Mouse (Mus musculus) T-cell, adult 66 days (primary cell): ENCODE results near the gene G6pc. TPM values are rescaled to one million over a fixed set of nuclear protein-coding genes. Genes with fewer than 3 reads are reported as not detected.

Source experiments
- total RNA-seq, 2 experiments: library from RNA; stranded (reverse); gene quantifications; 3 replicates in 1 of 2; 4 replicates in 1 of 2; pipeline ENCODE4 v1.2.4; 2023

Gene G6pc
- total RNA-seq: not detected

DNA sequence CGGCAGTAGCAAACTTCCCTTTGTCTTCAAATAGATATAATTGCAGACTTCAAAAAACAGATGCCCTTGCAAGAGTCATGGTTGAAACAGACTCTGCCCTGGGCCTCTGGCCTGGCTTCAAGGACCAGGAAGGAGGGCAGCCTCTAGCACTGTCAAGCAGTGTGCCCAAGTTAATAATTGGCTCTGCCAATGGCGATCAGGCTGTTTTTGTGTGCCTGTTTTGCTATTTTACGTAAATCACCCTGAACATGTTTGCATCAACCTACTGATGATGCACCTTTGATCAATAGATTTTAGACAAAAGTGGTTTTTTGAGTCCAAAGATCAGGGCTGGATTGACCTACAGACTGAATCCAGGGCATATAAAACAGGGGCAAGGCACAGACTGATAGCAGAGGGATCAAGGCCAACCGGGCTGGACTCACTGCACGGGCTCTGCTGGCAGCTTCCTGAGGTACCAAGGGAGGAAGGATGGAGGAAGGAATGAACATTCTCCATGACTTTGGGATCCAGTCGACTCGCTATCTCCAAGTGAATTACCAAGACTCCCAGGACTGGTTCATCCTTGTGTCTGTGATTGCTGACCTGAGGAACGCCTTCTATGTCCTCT, at the start of gene G6pc:
Gene G6pc, plus strand, starts transcription at position 236 of the 610 bp plus-strand sequence.

DNA sequence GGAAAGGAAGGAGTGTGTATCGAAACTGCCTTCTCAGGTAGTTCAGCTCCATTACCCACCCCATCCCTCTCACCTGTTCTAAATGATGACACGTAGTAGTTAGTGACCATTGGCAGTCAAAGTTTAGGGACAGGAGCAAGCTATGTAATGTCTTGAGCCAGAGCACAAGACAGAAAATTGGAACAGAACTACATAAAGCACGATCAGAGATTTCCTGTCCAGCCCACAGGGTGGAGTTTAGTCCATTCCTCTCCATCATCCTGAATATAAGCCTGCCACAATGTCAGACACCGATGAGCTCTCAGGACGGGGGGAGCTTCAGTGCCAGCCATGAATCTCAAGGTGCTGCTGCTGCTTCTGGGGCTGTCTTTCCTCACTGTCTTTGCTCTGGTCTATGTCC, 42.6 kb upstream of the G6pc start, which contains the start of gene Aoc2:
Gene Aoc2, plus strand, starts transcription at position 301 of the 400 bp plus-strand sequence.

DNA sequence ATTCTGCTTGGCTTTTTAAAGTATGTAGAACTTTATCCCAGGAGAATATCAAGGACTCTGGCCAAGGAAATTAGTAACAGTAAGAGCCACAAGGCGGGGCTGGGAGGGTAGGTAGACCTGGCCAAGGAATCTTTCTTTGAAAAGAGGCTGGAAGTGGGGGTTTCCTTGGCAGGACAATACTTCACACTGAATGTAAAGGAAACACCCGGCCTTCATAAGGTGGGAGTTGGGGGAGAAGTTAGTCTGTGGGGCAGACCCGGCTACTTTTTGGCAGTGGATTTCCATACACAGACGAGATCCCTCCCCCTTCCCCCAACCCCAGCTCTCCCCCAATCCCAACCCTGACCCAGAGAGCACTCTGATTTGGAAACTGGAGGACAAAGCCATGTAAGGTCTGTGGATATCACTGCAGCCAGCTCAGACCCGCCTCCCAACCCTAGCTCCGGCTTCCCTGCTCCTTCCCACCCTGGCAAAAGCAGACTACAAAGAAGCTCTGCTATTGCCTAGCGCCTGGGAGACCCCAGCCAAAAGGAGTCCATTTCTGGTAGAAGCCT, 36.9 kb upstream of the G6pc start, which contains the start of gene Aoc3:
Gene Aoc3, plus strand, starts transcription at position 235 of the 554 bp plus-strand sequence.

DNA sequence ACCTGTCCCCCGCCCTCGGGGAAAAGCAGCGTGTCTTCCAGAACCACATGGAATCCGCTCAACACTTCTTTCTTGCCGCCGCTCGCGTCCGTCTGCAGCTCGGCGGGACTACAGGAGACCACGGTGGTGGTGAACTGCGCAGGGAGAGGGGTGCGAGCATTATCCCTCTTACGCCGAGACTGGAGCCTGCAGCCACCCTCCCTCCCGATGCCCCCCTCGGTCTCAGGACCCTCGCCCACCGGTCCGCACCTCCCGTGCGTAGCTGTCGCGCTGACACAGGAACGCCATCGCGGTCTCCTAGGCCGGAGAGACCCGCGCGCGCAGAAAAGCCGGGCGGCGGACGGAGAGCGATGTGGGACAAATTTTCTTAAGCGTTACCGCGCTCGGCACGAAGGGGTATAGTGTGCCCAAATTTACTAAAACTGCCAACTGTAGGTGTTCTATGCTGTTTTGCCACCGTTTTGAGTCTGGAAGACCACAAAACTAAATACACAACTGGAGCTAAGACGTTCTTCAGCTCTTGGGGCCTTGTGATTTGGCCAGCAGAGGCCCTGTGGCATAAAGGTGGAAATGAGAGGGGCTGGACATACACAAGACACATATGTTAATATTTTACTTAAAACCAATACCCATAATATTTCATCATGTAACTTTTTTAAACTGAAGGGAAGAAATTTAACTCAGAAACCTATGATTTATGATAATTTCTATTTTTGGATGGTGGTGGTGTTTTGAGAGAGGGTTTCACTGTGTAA, 49.9 kb downstream of the G6pc start, which contains the start of gene Aarsd1:
Gene Aarsd1, minus strand, starts transcription at position 515 of the 755 bp plus-strand sequence.

DNA sequence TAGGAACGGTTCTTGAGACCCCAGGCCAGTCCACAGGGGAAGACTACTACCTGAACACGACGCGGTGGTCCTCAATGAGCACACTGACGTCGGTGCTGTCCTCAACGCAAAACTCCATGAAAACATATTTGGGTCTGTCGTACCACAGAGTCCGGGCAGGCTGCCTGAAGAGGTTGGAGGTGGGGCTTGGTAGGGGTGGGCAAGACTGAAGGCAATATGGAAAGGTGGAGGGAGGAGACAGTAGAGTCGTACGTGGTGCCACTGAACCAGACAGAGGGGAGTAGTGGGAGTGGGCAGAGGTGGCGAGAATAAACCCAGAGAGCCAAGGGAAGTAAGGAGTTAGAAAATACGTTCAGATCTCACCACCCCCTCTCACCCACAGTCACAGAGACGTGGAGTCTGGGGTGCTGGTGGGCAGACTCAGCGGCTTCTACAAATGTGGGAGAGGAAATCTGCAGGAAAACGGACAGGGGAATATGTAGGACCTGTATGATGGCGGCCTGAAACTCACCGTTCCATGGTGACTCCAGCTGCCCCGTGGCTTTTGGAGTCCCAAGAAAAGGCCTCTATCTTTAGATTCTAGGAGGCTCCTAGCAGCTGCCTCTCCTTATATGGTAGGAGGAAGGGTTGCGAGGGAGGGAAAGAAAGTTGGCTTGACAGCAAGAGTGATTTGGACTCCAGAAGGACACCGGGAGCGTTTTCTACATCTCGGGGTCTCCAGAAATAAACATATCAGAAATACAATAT, 56.9 kb downstream of the G6pc start, which contains the start of gene Gm27029:
Gene Gm27029, minus strand, starts transcription at position 692 of the 747 bp plus-strand sequence.

DNA sequence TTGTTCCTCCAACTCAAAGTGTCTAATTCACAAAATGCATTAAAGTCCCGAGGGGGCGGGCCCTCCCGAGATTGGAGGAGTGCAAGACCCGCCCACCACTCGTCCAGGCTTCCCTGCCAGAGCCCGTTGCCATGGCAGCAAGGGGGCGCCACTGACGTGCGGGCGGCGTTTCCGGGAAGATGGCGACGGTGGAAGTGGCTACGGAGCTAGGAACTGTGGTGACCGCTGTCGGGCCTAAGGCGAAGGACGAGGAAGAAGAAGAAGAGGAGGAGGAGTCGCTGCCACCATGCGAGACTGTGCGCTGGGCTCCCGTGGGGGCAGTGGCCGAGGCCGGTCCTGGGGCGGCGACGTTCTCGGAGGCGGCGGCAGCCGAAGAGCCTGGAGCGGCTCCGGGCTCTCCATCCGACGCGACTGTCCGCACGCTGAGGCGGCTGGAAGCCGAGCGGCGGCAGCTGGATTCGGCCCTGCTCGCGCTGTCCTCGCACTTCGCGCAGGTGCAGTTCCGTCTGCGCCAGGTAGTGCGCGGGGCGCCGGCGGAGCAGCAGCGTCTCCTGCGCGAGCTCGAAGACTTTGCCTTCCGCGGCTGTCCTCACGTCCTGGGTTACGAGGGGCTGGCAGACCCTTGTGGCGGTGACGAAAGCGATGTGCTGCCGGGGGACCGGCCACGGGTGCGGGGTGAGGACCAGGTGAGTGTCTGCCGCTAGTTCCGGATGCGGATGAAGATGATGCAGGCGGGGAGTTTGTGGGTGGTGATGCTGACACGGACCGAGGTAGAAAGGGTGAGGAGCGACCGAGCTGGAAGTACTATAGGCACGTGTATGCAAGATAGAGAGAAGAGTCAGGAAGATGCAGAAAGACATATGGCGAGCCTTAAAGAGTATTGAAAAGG, 57.8 kb downstream of the G6pc start, which contains the start of the genes Rundc1 and Ptges3l:
Gene Rundc1, plus strand, starts transcription at position 161 of the 889 bp plus-strand sequence.
Gene Ptges3l, minus strand, starts transcription at position 409 of the 889 bp plus-strand sequence.

Other genes starting within 250 kb of the G6pc start
- 10 to 100 TPM; 80.7 to 89.4 TPM for gene Retreg3, start 247.7 kb upstream of the G6pc start, total RNA-seq
- gene Tubg1, start 247.6 kb upstream of the G6pc start, total RNA-seq: 10 to 100 TPM; 16.2 to 19.9 TPM
- gene Tubg2, start 211.7 kb upstream of the G6pc start, total RNA-seq: 1 to 10 TPM; 2.3 to 2.7 TPM
- under 1 TPM; 0.24 to 0.44 TPM for gene Cntnap1, start 197.0 kb upstream of the G6pc start, total RNA-seq
- gene Plekhh3, start 196.2 kb upstream of the G6pc start, total RNA-seq: 1 to 10 TPM in 1 of 2 experiments, under 1 TPM in 1; 0.73 to 1.1 TPM
- gene Ccr10, start 192.1 kb upstream of the G6pc start, total RNA-seq: 1 to 10 TPM in 1 of 2 experiments, under 1 TPM in 1; 0.44 to 1.5 TPM
- 10 to 100 TPM; 89.4 to 98.1 TPM for gene Ezh1, start 141.1 kb upstream of the G6pc start, total RNA-seq
- not detected for gene Ramp2, start 121.5 kb upstream of the G6pc start, total RNA-seq
- gene Vps25, start 113.9 kb upstream of the G6pc start, total RNA-seq: 10 to 100 TPM; 62.5 to 71.6 TPM
- 1 to 10 TPM; 1.2 to 1.8 TPM for gene Wnk4, start 107.0 kb upstream of the G6pc start, total RNA-seq
- gene Cntd1, start 88.5 kb upstream of the G6pc start, total RNA-seq: not detected
- gene Coa3, start 88.4 kb upstream of the G6pc start, total RNA-seq: 10 to 100 TPM; 38.7 to 39.1 TPM
- gene Becn1, start 65.3 kb upstream of the G6pc start, total RNA-seq: 100 to 1,000 TPM; 207 to 215 TPM
- gene Psme3, start 51.3 kb upstream of the G6pc start, total RNA-seq: 100 to 1,000 TPM; 126 to 147 TPM
- gene Aoc2, start 42.5 kb upstream of the G6pc start, total RNA-seq: 10 to 100 TPM; 23.2 to 25.3 TPM
- 1 to 10 TPM in 1 of 2 experiments, under 1 TPM in 1; 0.73 to 1.1 TPM for gene Aoc3, start 37.0 kb upstream of the G6pc start, total RNA-seq
- gene Aarsd1, start 50.1 kb downstream of the G6pc start, total RNA-seq: 10 to 100 TPM; 23.3 to 30.8 TPM
- gene Gm27029, start 57.2 kb downstream of the G6pc start, total RNA-seq: 1 to 10 TPM in 1 of 2 experiments, under 1 TPM in 1; 0.90 to 1.3 TPM
- gene Rundc1, start 57.5 kb downstream of the G6pc start, total RNA-seq: 10 to 100 TPM; 25.2 to 27.6 TPM
- gene Ptges3l, start 57.8 kb downstream of the G6pc start, total RNA-seq: 1 to 10 TPM; 5.3 to 8.5 TPM
- 100 to 1,000 TPM; 134 to 149 TPM for gene Rpl27, start 74.7 kb downstream of the G6pc start, total RNA-seq
- 10 to 100 TPM; 69.1 to 70.5 TPM for gene Ifi35, start 80.8 kb downstream of the G6pc start, total RNA-seq
- gene Rnd2, start 97.4 kb downstream of the G6pc start, total RNA-seq: 1 to 10 TPM in 1 of 2 experiments, under 1 TPM in 1; 0.62 to 1.5 TPM
- gene Vat1, start 98.7 kb downstream of the G6pc start, total RNA-seq: 10 to 100 TPM; 11.5 to 13.2 TPM
- gene Brca1, start 184.4 kb downstream of the G6pc start, total RNA-seq: 1 to 10 TPM; 1.5 to 4.2 TPM
- gene Nbr1, start 184.6 kb downstream of the G6pc start, total RNA-seq: 100 to 1,000 TPM; 128 to 145 TPM
- gene Tmem106a, start 214.7 kb downstream of the G6pc start, total RNA-seq: 10 to 100 TPM; 12.6 to 21.2 TPM
- not detected for gene Gm11634, start 231.7 kb downstream of the G6pc start, total RNA-seq